Mouse (Mus musculus) testis, adult 2 months (tissue): ENCODE measurements at regions not wholly inside any gene's neighbourhood (a gene's known extent, or its start where the extent isn't known, plus 50 kb on each side); places are given as distances from the start of the nearest gene placed in this dataset.

ENCODE experiments used
- CTCF ChIP-seq: fragments of 200-500 bp; IDR thresholded peaks from 2 replicates; pipeline ENCODE4 v1.5.1; 2012; ENCODE audit warnings: low read depth, mild to moderate bottlenecking, inconsistent platforms, low read length, moderate library complexity; ENCODE audit not compliant: control insufficient read depth, insufficient read depth, insufficient replicate concordance
- POLR2A ChIP-seq: fragments of 200-500 bp; IDR thresholded peaks from 2 replicates; pipeline ENCODE4 v1.6.1; 2012; ENCODE audit warnings: low read depth, mild to moderate bottlenecking, inconsistent platforms, low read length, moderate library complexity; ENCODE audit not compliant: control insufficient read depth

GRCm38 (mm10) chr2:10921486-10922450, 250.1 kb upstream of the Prkcq start:
- no peak for TF ChIP-seq CTCF
- TF ChIP-seq POLR2A, result no peak
